Mouse (Mus musculus): ENCODE measurements around the gene Grpr.

The Grpr gene

GRCm38 (mm10) chrX:163549666-163550065 is at the start of gene Grpr:
Gene Grpr, minus strand, starts transcription at chrX:163549677.
- DNase-seq (ENCODE audit: low spot score in 2 of 2): peak; percentile 21 to 43

DNA sequence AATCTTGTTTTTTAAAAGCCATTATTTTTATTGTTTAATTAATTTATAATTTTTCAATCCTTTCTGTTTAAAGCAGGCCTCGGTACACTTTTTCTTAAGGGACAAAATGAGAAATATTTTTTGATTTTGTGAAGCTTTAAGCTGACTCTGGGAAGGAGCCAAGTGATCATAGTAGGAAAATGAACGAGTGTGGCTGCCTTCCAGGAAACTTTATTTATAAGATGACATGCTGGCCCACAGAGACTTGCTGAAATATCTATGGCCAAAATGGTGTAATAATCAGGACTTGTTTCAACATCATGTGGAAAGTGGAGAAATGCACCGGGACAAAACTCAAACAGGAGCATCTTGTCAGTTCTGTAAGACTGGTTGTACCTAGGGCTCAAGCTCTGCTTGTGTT is 11.0 kb upstream of the Grpr start:
- no peak for DNase-seq (ENCODE audit: low spot score in 2 of 2)

GRCm38 (mm10) chrX:163547042-163547441 is 2.4 kb downstream of the Grpr start:
- DNase-seq (ENCODE audit: low spot score in 2 of 2): no peak

- DNase-seq (ENCODE audit: low spot score in 2 of 2): no peak
Observed at GRCm38 (mm10) chrX:163532836-163533235, 16.6 kb downstream of the Grpr start.

DNA sequence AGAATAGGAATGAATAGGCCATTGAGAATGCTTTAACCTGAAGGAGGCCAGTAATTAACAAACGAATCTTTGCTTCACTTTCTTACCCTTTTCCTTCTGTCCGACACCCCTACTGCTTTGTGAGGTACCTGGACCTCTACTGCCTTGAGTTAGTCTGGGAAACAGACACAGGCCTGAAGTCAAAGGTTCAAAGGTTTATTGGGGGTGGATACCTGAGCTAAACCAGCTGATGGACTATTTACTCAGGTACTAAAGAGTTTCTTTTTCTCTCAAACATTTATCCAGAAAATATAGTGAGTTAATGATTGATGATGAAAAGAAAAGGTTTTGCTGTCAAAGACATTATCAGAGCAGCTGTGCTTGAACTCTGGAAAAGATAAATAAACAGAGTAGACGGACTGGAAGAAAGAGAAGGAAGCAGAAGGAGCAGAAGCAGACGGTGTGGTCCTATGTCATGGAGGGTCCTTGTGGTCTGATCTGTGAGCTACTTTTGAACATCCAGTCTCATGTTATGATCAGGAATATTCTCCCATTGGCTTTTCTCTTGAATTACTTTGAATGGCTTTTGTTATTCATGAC is 30.4 kb downstream of the Grpr start:
- DNase-seq (ENCODE audit: low spot score in 2 of 2): no peak

- DNase-seq (ENCODE audit: low spot score in 2 of 2): no peak
Observed at GRCm38 (mm10) chrX:163511766-163512165, 37.7 kb downstream of the Grpr start.

- DNase-seq (ENCODE audit: low spot score in 2 of 2): no peak
Observed at GRCm38 (mm10) chrX:163502088-163502487, 47.4 kb downstream of the Grpr start.
